Mouse (Mus musculus) kidney, embryonic 16.5 days (tissue): ENCODE data around the gene Phospho1. TPM values are rescaled to one million over a fixed set of nuclear protein-coding genes. Genes with fewer than 3 reads are reported as not detected.

Experiments used
- ATAC-seq: fragments of 200-750 bp; cut with Nextera tagmentation; 2 replicates; pipeline ENCODE4 v1.8.0; 2017; ENCODE audit warnings: moderate TSS enrichment; ENCODE audit not compliant: low FRiP score, low TSS enrichment
- H3K27ac ChIP-seq: fragments of 300-500 bp; sonication (generic); 2 replicates; pipeline ENCODE4 v1.5.1; 2014; ENCODE audit warnings: low read length
- H3K27me3 ChIP-seq: fragments of 300-500 bp; sonication (generic); 2 replicates; pipeline ENCODE4 v1.6.1; 2014; ENCODE audit warnings: low read length, control low read depth, mixed read lengths; ENCODE audit not compliant: insufficient read depth
- H3K36me3 ChIP-seq: fragments of 300-500 bp; sonication (generic); 2 replicates; pipeline ENCODE4 v1.6.1; 2014; ENCODE audit warnings: low read length, control low read depth, mixed read lengths; ENCODE audit not compliant: insufficient read depth
- H3K4me1 ChIP-seq: fragments of 300-500 bp; sonication (generic); 2 replicates; pipeline ENCODE4 v1.6.1; 2014; ENCODE audit warnings: low read length, control low read depth, mixed read lengths; ENCODE audit not compliant: insufficient read depth
- H3K4me2 ChIP-seq: fragments of 300-500 bp; sonication (generic); replicated peaks from 2 replicates; pipeline ENCODE4 v1.6.1; 2014; ENCODE audit warnings: low read depth, low read length
- H3K4me3 ChIP-seq: fragments of 300-500 bp; sonication (generic); 2 replicates; pipeline ENCODE4 v1.5.1; 2014; ENCODE audit warnings: mild to moderate bottlenecking, low read length
- H3K9ac ChIP-seq: fragments of 300-500 bp; sonication (generic); replicated peaks from 2 replicates; pipeline ENCODE4 v1.6.1; 2014; ENCODE audit warnings: low read length
- H3K9me3 ChIP-seq: fragments of 300-500 bp; sonication (generic); 2 replicates; pipeline ENCODE4 v1.6.1; 2016; ENCODE audit warnings: low read length, control low read depth
- WGBS: fragments of 180-500 bp; shearing (Covaris S2); extraction: QIAGEN DNeasy Blood & Tissue Kit; methylation state at CpG from one replicate; pipeline ENCODE4 v1.1.7; 2014; 5-methylcytosine and 5-hydroxymethylcytosine counted together
- polyA plus RNA-seq: library from polyadenylated mRNA; unstranded; fragments of >200 nt; fragmentation: Nextera tagmentation; extraction: Ambion mirVana; gene quantifications from 2 replicates; pipeline ENCODE4 v1.2.1, GENCODE M21; 2015

The Phospho1 gene
- polyA plus RNA-seq, 1 experiment from 2014 or later, result not detected

- no peak for ATAC-seq
Observed at GRCm38 (mm10) chr11:95809603-95810002, 14.7 kb upstream of the Phospho1 start.

GRCm38 (mm10) chr11:95810828-95811227, 13.5 kb upstream of the Phospho1 start:
- Histone ChIP-seq H3K9me3 (no peaks in the 10 kb centered on the region), H3K4me2 (no peak overlapping the region), H3K27ac (no peak overlapping the region), H3K27me3 (no peaks in the 10 kb centered on the region), H3K9ac (no peak overlapping the region), H3K4me3 (no peak overlapping the region), H3K36me3 (no peaks in the 10 kb centered on the region), H3K4me1 (no peaks in the 10 kb centered on the region)
- no peak for ATAC-seq
- 72% methylated on average over 7 of the region's 7 CpGs for WGBS

More at GRCm38 (mm10) chr11:95809603-95810002, 14.7 kb upstream of the Phospho1 start:
- Histone ChIP-seq H3K9ac (no peak overlapping the region), H3K9me3 (no peaks in the 10 kb centered on the region), H3K36me3 (no peaks in the 10 kb centered on the region), H3K27ac (no peak overlapping the region), H3K4me3 (no peak overlapping the region), H3K4me2 (no peak overlapping the region), H3K4me1 (no peaks in the 10 kb centered on the region), H3K27me3 (no peaks in the 10 kb centered on the region)
- WGBS, result 50% methylated on average over 5 of the region's 5 CpGs

GRCm38 (mm10) chr11:95811741-95812140, 12.6 kb upstream of the Phospho1 start:
- no peak overlapping the region for H3K27ac ChIP-seq
- no peaks in the 10 kb centered on the region; the same call in 1 of the 2 replicates for H3K9me3 ChIP-seq
- WGBS, result 87% methylated on average over 6 of the region's 6 CpGs
- H3K9ac ChIP-seq, result no peak overlapping the region
- no peaks in the 10 kb centered on the region for H3K27me3 ChIP-seq
- H3K4me1 ChIP-seq, result no peaks in the 10 kb centered on the region
- H3K36me3 ChIP-seq, result no peaks in the 10 kb centered on the region
- no peak for ATAC-seq
- no peak overlapping the region for H3K4me3 ChIP-seq
- H3K4me2 ChIP-seq, result no peak overlapping the region

GRCm38 (mm10) chr11:95812224-95812623, 12.1 kb upstream of the Phospho1 start:
- Histone ChIP-seq H3K36me3 (no peaks in the 10 kb centered on the region), H3K9ac (no peak overlapping the region), H3K4me3 (no peak overlapping the region), H3K4me2 (no peak overlapping the region), H3K9me3 (no peaks in the 10 kb centered on the region; the same call in 1 of the 2 replicates), H3K27me3 (no peaks in the 10 kb centered on the region), H3K4me1 (no peaks in the 10 kb centered on the region), H3K27ac (no peak overlapping the region)
- ATAC-seq, result no peak
- WGBS, result 84% methylated on average over 4 of the region's 4 CpGs

GRCm38 (mm10) chr11:95814101-95814500, 10.2 kb upstream of the Phospho1 start:
- H3K9me3 ChIP-seq, result no peaks in the 10 kb centered on the region; the same call in 1 of the 2 replicates

GRCm38 (mm10) chr11:95814857-95815256, 9.4 kb upstream of the Phospho1 start:
- no peak overlapping the region for H3K4me2 ChIP-seq
- H3K9ac ChIP-seq, result no peak overlapping the region
- no peaks in the 10 kb centered on the region for H3K4me1 ChIP-seq
- no peak overlapping the region for H3K4me3 ChIP-seq
- no peak for ATAC-seq
- no peaks in the 10 kb centered on the region for H3K36me3 ChIP-seq
- no peaks in the 10 kb centered on the region; the same call in 1 of the 2 replicates for H3K9me3 ChIP-seq
- whole genome bisulfite sequencing, result 64% methylated on average over 5 of the region's 5 CpGs
- no peaks in the 10 kb centered on the region for H3K27me3 ChIP-seq
- no peak overlapping the region for H3K27ac ChIP-seq

More at GRCm38 (mm10) chr11:95814101-95814500, 10.2 kb upstream of the Phospho1 start:
- no peak overlapping the region for H3K4me3 ChIP-seq
- no peaks in the 10 kb centered on the region for H3K27me3 ChIP-seq
- no peaks in the 10 kb centered on the region for H3K36me3 ChIP-seq
- WGBS, result 91% methylated on average over 2 of the region's 2 CpGs
- H3K4me1 ChIP-seq, result no peaks in the 10 kb centered on the region
- no peak overlapping the region for H3K4me2 ChIP-seq
- no peak overlapping the region for H3K27ac ChIP-seq
- no peak for ATAC-seq
- H3K9ac ChIP-seq, result no peak overlapping the region

GRCm38 (mm10) chr11:95815412-95815811, 8.9 kb upstream of the Phospho1 start:
- Histone ChIP-seq H3K27ac (no peak overlapping the region), H3K9ac (no peak overlapping the region), H3K4me3 (no peak overlapping the region), H3K27me3 (no peaks in the 10 kb centered on the region), H3K4me2 (no peak overlapping the region), H3K4me1 (no peaks in the 10 kb centered on the region), H3K36me3 (no peaks in the 10 kb centered on the region), H3K9me3 (no peaks in the 10 kb centered on the region; the same call in 1 of the 2 replicates)
- 75% methylated on average over 9 of the region's 9 CpGs for WGBS
- ATAC-seq, result no peak

- H3K4me1 ChIP-seq, result peaks cover 6% of the 10 kb centered on the region; the same call in 1 of the 2 replicates
- no peak overlapping the region for H3K9ac ChIP-seq
- no peaks in the 10 kb centered on the region for H3K36me3 ChIP-seq
- H3K27ac ChIP-seq, result no peak overlapping the region
- no peak for ATAC-seq
- no peak overlapping the region for H3K4me3 ChIP-seq
- H3K9me3 ChIP-seq, result no peaks in the 10 kb centered on the region; the same call in 1 of the 2 replicates
- WGBS, result 86% methylated on average over 8 of the region's 8 CpGs
- H3K4me2 ChIP-seq, result no peak overlapping the region
- peaks cover 4% of the 10 kb centered on the region; the same call in 1 of the 2 replicates for H3K27me3 ChIP-seq
Observed at GRCm38 (mm10) chr11:95819138-95819537, 5.2 kb upstream of the Phospho1 start.

GRCm38 (mm10) chr11:95821511-95821910, 2.8 kb upstream of the Phospho1 start:
- H3K4me3 ChIP-seq, result no peak overlapping the region
- peaks cover 19% of the 10 kb centered on the region for H3K27me3 ChIP-seq
- 72% methylated on average over 3 of the region's 3 CpGs for WGBS
- H3K27ac ChIP-seq, result no peak overlapping the region
- H3K4me2 ChIP-seq, result no peak overlapping the region
- peaks cover 14% of the 10 kb centered on the region for H3K4me1 ChIP-seq
- no peaks in the 10 kb centered on the region for H3K9me3 ChIP-seq
- H3K36me3 ChIP-seq, result no peaks in the 10 kb centered on the region
- no peak for ATAC-seq
- no peak overlapping the region for H3K9ac ChIP-seq

- H3K9me3 ChIP-seq, result no peaks in the 10 kb centered on the region
- WGBS, result 94% methylated on average over 4 of the region's 4 CpGs
- no peak overlapping the region for H3K27ac ChIP-seq
- no peaks in the 10 kb centered on the region for H3K36me3 ChIP-seq
- no peak overlapping the region for H3K9ac ChIP-seq
- no peak for ATAC-seq
- H3K27me3 ChIP-seq, result peaks cover 26% of the 10 kb centered on the region
- peaks cover 14% of the 10 kb centered on the region for H3K4me1 ChIP-seq
- H3K4me3 ChIP-seq, result no peak overlapping the region
- no peak overlapping the region for H3K4me2 ChIP-seq
Observed at GRCm38 (mm10) chr11:95822437-95822836, 1.9 kb upstream of the Phospho1 start.
